Mouse (Mus musculus): ENCODE data around the gene Wfdc9.

Gene Wfdc9

DNA sequence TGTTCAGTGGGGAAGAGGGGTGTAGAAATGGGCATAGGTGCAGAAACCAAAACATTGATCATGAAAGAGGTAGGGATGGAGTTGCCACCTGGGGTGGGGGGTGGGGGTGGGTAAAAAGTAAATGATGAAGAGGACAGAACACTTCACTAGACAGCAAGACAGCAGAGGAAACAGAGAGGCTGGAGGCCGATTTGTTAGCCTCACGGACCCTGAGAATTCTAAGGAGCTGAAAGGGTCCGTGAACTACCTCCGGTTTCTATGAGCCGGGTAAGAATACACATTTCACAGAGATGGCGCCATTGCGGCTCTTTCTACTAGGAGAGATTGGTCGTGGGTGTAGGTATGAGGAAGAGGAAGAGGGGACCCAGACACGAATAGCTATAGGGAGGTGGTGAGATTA lies at the start of gene Wfdc9:
Gene Wfdc9 (minus strand): TSS at position 101 of the 400 bp plus-strand sequence.
- peak; percentile 73 for DNase-seq

DNA sequence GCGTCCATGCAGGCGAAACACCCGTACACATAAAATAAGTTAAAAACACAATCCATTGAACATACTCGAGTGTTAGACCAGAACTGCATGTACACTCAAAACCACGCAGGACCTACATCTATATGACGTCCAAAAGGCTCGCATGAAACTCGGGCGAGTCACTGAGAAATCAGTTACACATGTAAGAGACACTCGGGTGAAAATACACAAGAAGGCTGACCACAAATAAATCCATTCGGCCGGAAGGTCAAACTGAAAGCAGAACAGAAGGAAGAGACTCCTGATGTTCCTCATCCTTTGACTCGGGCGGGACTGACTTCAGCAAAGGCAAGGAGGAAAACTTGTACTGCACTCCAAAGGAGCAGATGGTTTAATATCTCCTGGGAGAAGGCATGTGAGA lies 49.6 kb upstream of the Wfdc9 start:
- peak; percentile 76 for DNase-seq

- peak; percentile 54 for DNase-seq
Observed at GRCm38 (mm10) chr2:164705328-164705727, 48.9 kb upstream of the Wfdc9 start.

DNA sequence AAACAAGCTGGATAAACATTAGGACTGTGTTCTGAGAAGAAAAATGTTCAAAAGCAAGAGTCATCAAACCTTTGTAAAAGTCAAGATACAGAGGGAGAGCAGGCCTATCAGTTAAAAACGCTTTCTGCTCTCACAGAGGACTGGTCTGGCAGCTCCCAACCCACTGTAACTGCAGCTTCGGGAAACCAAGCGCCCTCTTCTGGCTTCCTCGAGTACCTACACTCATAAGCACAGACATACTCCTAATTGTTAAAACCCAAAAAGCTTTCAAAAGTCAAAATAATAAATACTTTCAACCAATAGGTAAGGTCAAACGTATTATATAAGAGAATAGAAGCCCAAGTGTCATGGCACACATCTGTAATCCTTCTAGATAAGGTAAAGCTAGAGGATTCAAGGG lies 47.9 kb upstream of the Wfdc9 start:
- peak; percentile 43 for DNase-seq

DNA sequence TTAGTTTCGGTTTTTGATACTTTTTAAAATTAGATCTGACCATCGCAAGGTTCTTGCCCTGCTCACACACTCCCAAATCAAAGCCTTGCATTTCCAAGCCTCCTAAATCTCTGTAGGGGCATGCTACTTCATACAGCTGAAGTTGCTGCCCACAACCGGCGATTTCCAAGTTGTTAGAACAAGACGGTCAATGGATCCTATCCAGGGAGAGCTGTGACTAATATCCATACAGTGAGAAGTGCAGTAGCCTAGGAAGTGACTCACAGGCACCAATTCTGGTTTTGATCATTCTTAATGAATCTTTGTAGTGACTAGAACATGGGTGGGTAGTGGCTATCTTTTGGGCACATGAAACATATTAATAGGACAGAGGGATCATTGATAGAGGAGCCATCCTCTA lies 45.4 kb upstream of the Wfdc9 start:
- DNase-seq = peak; percentile 44

GRCm38 (mm10) chr2:164700959-164701358 lies 44.6 kb upstream of the Wfdc9 start:
- DNase-seq = peak; percentile 41

DNA sequence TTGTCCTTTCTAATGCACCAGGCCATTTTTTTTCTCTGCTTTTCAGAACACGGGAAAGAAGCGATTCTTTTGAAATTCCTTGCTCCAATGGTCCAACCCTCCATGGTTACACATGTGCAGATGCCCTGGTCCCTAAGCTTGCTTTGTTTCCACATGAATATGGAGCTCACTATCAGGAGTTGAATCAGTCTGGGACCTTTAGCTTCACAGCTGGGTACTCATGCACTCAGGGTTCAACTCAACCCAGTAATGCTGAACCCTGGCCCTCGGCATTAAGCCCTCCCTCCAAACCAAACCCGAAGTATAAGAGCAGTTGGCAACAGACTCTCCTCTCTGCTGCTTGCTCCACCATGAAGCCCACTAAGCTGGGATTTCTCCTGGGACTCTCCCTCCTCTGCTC lies 41.8 kb upstream of the Wfdc9 start, which contains the start of gene Spint4:
Gene Spint4 (plus strand): TSS at position 301 of the 400 bp plus-strand sequence.
- DNase-seq = peak; percentile 62

- peak; percentile 30 for DNase-seq
Observed at GRCm38 (mm10) chr2:164684807-164685206, 28.4 kb upstream of the Wfdc9 start, which contains the start of gene Wfdc13. TSS of gene Wfdc13 (plus strand) at chr2:164685107.

- peak; percentile 75 for DNase-seq
Observed at GRCm38 (mm10) chr2:164679906-164680305, 23.5 kb upstream of the Wfdc9 start.

GRCm38 (mm10) chr2:164678848-164679625 lies 22.7 kb upstream of the Wfdc9 start:
- peak; percentile 95 for DNase-seq

DNA sequence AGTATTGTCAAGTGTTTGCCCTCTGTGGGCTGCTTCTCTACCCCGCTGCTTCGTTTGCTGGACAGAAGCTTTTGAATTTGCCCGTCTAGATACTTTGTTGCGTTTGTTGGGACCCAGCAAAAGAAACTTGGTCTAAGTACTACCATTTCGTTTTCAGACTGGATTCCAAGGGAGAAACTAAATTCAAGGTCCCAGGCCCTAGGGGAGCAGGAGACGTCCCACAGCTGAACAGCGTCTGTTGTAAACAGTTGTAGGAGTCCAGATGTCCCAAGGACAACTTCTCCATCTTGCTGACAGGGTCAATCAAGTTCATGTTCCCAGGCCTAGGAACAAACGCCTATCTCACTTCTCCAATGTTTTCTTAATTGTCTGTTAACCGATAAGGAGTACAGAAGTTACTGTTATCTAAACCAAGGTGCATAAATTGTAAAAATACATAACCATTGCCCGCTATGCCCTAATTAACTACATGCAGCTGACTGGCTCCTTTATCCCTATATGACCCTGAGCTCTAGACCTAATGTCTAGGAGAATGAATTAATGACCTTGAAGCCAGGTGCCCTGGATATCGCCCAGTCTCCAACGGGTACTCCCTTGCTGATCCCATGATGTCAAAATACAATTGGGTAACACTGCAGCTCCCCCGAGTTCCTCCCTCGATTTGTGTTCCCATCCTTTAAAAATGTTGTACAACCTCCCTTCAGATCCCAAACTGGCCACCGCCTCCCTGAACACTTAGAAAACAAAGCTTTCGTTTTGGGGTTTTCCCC lies 20.7 kb upstream of the Wfdc9 start:
- peak; percentile 66 for DNase-seq

DNA sequence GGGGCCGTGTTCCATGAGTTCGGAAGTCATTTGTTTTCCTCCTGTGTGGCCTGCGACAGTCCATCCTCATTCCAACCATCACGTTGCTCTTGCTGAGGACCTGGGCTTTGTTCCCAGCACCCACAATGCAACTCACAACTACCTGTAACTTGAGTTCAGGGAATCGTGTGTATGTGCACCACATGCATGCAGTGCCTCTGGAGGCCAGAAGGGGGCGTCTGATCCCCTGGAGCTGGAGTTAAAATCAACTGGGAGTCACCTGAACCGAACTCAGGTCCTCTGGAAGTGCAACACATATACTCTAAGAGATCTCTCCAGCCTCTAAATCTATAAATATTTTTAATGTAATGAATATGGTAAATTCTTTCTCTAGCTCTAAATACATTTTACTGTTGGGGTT lies 19.7 kb upstream of the Wfdc9 start:
- peak; percentile 58 for DNase-seq

DNA sequence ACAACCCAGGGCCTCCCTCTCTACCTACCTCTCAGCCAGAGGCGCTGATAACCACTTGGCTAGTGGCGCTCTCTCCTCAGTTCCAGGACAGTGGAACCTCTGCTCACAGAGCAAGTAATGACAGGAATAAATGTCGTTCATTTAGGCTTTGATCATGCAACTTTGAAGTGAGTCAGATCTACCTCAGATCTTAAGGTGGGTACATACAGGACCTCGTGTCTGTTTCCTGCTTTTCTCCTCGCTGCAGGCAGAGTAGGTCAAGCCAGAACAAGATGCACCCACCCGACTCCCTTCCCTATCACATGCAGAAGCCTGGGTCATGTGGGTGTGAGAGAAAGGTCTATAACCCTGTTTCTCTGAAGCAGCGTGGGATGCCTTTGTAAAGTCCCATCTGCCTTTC lies 17.6 kb upstream of the Wfdc9 start, which contains the start of gene Wfdc11:
Gene Wfdc11 (minus strand): TSS at position 101 of the 400 bp plus-strand sequence.
- peak; percentile 45 for DNase-seq

DNA sequence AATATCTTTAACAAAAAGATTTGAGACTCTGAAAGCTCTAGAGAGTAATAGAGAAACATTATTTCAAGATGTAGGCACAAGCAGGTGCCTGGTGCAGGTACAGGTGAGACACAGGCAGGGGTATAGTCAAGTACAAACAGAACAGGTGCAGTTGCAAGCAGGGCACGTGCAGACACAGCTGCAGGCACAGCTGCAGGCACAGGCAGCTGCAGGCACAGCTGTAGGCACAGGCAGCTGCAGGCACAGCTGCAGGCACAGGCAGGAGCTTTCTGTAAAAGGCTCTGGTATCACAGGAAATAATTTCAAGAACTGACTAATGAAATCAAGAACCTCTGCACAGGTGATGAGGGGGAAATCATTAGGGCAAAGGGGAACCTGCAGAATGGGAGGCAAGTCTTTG lies 14.6 kb upstream of the Wfdc9 start:
- peak; percentile 30 for DNase-seq

DNA sequence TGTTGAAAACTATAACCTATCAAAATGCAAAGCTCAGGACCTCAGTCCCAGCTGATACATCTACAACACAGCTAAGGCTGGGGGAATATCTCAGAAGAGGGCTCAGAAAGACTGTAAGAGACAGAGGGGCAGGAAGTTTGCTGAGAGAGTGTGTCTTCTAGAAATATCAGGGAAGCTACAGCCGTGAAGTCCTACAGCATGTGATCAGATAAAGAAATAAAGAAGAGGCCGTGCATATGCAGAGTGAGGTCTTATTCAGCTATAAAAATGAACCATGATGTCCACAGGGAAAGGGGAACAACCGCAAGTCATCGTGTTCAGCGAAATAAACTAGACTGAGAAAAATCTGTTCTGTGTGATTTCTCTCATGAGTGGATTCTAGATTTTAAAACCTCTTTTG lies 13.9 kb upstream of the Wfdc9 start:
- DNase-seq = peak; percentile 51

DNA sequence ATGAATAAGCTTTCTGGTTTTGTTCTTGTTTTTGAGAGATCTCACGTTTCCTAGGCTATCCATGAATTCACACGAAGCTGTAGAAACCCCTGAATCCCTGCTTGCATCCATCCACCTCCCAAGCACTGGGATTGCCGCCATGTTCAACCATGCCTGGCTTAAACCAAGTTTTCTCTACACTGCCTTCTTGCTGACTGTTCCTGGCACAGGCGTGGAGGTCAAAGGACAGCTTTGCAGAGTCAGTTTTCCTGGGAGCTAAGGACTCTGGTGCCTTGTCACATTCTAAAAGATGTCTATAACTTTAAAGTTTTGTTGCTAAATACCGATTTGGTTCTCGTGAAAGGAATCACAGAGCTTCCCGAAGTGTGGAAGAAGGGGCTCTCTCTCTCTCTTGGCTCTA lies 8.5 kb upstream of the Wfdc9 start:
- DNase-seq = no peak

- no peak for DNase-seq
Observed at GRCm38 (mm10) chr2:164655858-164656257, 525 bp downstream of the Wfdc9 start, which contains the start of gene Wfdc10. TSS of gene Wfdc10 (plus strand) at chr2:164656046.

- DNase-seq = peak; percentile 66
Observed at GRCm38 (mm10) chr2:164641881-164642673, 14.3 kb downstream of the Wfdc9 start.

DNA sequence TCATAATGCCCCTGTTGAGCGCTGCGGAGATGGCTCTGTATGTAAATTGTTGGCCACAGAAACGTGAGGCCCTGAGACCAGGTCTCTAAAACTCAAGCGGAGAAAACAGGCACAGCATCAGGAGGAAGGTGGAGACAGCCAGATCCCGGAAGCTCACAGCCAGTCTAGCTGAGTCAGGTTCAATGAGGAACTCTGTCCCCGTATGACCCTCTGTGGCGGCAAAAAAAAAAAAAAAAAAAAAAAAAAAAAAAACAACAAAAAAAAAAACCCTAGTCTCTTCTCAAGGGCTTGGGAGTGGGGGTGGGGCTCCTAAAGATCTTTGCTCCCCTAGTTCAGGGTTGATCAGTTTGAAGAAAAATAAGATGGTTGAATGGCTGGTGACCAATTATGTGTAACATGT lies 15.3 kb downstream of the Wfdc9 start:
- DNase-seq = peak; percentile 91

- DNase-seq = no peak
Observed at GRCm38 (mm10) chr2:164638696-164639095, 17.7 kb downstream of the Wfdc9 start, which contains the start of gene Wfdc16. TSS of gene Wfdc16 (minus strand) at chr2:164638796.

GRCm38 (mm10) chr2:164635266-164635665 lies 21.1 kb downstream of the Wfdc9 start:
- DNase-seq = peak; percentile 27

DNA sequence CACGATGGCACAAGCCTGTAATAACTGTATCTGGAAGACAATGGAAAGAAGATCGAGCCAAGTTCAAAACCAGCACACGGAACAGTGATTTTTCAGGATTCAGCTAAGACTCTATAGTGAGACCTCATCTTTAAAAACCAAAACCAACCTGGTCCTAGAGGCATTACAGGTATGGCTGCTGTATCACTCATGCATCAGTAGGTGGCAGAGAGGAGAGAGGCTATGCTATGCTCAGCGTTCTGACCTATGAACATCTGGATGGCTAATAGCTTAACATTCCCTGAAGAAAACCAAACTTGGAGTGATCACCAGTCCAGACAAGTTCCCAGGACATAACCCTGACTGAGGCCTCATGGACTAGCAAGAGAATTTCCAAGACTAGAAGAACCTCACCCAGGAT lies 34.6 kb downstream of the Wfdc9 start:
- DNase-seq = peak; percentile 8

GRCm38 (mm10) chr2:164619050-164619449 lies 37.3 kb downstream of the Wfdc9 start:
- peak; percentile 55 for DNase-seq
